Mouse (Mus musculus) cerebellum, postnatal 14 days (tissue): ENCODE measurements around the gene Olfr1058.
"Not testable (repeated sequence)": the region's sequence is repeated elsewhere in the genome, so short reads cannot be mapped to it uniquely, and the experiment has no call there.

Experiments
- DNase-seq, 2 experiments: peaks; one replicate each; pipeline ENCODE4 v3.0.0; 2021; ENCODE audit warnings: mixed read lengths in 2 of 2

The Olfr1058 gene

DNA sequence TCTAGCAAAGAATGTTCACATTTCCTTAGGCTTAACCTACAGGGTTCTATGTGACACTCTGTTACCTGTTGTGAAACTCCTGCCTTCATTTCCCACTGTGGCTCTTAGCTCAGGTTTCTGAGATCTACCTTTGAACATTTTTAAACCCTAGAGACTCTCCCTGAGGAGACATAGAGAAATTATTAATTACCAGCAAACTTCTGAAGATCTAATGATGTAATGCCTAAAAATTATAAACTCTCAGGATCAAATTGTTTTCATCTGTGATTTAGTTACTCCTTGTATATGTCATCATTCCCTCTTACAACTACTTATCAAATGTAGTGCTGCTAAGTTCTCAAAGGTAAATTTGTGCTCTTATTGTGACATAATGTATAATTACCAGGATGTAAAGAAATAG, at the start of gene Olfr1058:
Gene Olfr1058, minus strand, starts transcription at position 101 of the 400 bp plus-strand sequence.
- not testable (repeated sequence) for DNase-seq

DNA sequence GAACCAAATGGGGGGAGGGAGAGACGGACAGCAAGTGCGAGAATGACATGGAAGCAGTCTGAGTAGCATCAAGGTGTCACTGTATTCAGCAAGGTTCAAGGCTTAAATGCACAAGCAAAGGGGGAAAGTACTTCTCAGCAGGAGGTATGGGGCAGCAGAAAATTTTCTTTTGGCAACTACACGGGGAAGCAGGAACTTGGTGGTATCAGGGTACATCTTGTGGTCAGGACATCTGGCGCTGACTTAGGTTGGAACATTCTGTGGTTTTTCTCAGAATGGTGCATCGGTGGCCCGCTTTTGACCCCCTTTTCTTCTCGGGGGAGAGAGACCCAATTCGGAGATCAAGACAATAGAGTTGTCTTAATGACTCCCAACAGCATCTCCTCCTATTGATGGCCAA, 40.1 kb upstream of the Olfr1058 start:
- DNase-seq, result not testable (repeated sequence)

DNA sequence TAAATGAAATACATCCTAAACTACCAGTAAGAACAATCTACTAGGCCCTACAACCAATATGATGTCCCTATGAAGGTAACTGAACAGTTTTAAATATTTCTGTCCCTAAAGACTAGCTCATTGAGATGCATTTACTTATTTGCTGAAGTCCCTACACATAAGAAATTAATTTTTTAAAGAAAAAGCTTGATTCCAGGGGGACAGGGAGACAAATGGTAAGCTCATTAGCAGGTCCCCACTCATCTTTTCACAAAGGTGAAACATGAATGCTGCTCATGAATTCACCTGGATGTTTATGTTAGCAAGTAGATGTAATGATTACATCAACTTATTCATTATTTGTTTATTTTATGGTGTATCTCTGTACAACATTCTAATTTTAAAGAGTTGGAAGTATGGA, 38.3 kb upstream of the Olfr1058 start, which contains the start of gene Olfr1062:
Gene Olfr1062, minus strand, starts transcription at position 101 of the 400 bp plus-strand sequence.
- DNase-seq, result not testable (repeated sequence)

DNA sequence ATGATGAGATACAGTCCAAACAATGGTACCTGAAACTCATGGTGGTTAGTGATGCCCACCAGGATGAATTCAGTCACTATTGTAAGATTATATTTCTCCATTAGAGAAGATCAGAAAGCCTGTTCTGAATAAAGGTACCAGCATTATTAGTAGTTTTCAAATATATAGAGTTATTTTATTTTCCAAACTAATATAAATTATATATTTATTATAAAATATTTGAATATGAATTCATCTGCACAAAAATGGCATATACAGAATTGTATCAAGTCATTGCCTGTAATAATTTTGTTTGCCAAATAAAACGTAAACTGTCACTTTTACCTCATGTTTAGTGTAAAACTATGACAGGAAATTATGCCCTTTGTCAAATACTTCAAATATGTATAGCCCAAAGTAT, 25.6 kb upstream of the Olfr1058 start, which contains the start of gene Olfr1061:
Gene Olfr1061, minus strand, starts transcription at position 101 of the 400 bp plus-strand sequence.
- DNase-seq, result no peak

DNA sequence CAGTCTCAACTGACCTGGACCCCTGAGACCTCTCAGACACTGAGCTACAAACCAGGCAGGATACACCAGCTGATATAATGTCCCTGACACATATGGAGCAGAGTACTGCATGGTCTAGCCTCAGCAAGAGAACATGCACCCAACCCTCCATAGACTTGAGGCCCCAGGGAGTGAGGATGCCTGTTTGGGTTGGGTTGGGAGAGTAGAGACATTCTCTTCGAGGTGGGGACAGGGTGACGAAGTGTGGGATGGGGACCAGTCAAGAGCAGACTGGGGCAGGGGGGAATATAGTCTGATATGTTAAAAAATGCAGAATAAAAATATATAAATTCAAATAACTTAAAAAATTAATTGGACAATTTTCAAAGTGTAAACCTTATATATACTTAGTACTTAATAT, 6.8 kb upstream of the Olfr1058 start:
- DNase-seq, result no peak

DNA sequence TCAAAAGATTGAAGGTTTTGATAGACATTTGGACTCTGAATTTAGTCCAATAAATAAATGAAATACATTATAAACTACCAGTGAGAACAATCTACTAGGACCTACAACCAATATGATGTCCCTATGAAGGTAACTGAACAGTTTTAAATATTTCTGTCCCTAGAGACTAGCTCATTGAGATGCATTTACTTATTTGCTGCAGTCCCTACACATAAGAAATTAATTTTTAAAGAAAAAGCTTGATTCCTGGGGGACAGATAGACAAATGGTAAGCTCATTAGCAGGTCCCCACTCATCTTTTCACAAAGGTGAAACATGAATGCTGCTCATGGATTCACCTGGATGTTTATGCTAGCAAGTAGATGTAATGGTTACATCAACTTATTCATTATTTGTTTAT, 10.1 kb downstream of the Olfr1058 start, which contains the start of gene Olfr1057:
Gene Olfr1057, minus strand, starts transcription at position 101 of the 400 bp plus-strand sequence.
- no peak for DNase-seq

DNA sequence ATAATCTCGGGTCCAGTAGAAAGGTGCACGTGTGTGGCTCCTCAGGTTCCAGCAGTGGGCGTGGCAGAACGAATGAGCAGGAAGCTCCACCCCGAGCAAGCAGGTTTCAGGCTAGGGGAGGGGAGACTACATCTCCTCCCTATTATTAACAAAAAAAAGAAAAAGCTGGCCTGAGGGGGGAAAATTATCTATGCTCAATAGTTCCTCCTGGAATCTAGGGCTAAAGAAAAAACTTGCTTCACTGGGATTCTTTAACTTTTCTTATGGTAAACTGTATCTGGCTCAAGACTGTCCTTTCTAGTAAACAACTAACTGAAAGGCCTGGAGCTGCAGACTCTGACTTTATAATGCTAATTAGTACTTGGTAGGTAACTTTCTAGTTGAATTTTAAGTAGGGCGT, 22.0 kb downstream of the Olfr1058 start:
- not testable (repeated sequence) for DNase-seq

DNA sequence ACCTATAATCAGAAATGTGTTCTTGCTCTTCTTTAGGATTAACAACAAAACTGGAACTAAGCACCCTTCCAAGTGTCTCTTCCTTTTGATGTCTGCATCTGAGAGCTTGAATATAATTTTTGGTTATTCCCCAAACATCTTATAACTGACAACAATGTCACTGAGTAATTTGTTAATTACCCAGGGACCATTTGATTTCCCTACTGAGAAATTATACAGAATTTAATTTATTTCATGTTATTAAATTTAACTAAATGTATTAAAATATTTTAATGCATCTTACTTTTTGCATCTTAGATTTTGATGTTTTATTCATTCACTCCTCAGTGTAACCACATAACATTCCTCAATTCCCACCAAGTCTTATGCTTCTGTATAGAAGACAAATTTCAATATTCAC, 26.0 kb downstream of the Olfr1058 start, which contains the start of gene Olfr1056:
Gene Olfr1056, minus strand, starts transcription at position 101 of the 400 bp plus-strand sequence.
- DNase-seq, result no peak

DNA sequence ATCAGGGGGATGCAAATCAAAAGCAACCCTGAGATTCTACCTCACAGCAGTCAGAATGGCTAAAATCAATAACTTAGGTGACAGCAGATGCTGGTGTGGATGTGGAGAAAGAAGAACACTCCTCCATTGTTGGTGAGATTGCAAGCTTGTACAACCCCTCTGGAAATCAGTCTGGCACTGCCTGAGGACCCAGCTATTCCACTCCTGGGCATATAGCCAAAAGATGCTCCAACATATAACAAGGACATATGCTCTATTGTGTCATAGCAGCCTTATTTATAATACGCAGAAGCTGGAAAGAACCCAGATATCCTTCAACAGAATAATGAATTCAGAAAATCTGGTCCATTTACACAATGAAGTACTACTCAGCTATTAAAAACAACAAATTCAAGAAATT, 36.6 kb downstream of the Olfr1058 start:
- DNase-seq, result peak in 1 of 2 experiments; percentile 1

DNA sequence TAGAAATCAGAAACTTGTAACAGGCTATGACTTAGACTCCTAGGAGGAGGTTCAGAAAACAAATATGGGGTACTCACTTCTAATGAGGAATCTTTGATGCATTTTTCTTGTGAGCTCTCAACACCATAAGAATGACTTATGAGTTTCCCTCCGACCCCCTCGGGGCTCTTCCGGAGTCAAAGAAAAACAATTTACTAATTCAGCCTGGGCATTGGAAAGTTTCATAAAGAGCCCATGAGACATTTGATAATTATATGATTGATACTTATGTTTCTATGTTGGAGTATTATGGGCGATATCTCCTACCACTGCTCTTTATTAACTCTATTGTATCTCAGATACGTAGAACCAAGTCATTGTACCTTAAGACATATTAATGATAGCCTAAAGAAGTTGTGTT, 38.2 kb downstream of the Olfr1058 start, which contains the start of gene Olfr1055:
Gene Olfr1055, minus strand, starts transcription at position 101 of the 400 bp plus-strand sequence.
- DNase-seq, result no peak

DNA sequence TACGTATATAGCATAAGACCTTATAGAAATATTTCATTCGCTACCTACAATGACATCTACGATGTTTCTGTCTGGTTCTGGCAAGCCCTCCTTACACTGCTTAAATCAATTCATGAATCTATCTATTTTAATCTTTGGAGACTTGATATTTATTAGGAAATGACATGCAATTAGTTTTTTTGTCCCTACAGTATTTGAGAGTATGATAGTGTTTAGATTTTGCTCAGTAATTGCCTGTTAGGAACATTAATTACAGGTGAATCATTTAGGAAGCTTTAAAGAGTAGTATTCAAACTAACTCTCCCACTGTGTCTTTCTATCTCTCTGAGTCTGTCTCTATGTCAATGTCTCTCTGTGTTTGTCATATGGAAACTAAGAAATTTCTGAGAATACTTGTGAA, 53.0 kb downstream of the Olfr1058 start, which contains the start of gene Olfr1054:
Gene Olfr1054, minus strand, starts transcription at position 101 of the 400 bp plus-strand sequence.
- no peak for DNase-seq
